Mouse (Mus musculus) yolk sac, embryonic 10.5 days (tissue): ENCODE measurements around the gene Fuz.

Experiments
- DNase-seq: peaks from one replicate; pipeline ENCODE4 v3.0.0-alpha.2; 2017; ENCODE audit warnings: low spot score

The Fuz gene

DNA sequence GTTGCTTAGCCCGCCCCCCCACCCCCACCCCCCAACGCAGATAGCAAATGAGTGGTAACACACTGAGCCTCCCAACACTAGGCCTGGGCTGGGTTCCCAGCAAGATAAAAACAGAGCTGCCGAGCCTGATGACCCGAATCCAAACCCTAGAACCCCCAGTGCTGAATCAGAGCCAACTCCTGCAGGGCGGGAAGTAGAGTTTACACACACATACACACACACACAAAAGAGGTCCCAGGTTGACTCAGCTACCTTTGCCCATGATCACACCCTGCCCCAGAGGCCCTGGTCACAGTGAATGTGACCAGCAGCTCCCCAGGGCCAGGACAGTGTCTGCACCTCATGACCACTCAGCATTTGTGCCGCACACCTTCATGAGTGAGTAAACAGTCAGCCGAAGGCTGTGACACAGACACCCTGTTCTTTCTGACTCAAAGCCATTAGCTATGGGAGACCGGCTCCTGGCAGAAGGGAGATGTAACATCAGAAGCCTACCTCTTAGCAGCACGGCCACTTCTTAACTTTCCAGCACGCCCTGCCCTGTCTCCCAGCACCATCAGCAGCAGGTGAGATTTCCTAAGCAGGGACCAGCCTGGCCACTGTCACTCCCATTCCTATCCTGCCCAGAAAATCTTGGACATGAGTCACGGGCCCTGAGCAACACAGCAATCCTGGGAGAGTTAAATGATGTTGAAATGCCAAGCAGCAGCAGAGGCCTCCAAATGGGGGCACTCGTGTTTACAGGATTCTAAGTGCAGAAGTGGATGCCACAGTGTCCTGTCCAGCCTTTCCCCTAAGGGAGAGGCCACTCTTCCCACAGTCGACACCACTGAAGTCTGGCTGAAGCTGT, 7.4 kb upstream of the Fuz start:
- DNase-seq = no peak

DNA sequence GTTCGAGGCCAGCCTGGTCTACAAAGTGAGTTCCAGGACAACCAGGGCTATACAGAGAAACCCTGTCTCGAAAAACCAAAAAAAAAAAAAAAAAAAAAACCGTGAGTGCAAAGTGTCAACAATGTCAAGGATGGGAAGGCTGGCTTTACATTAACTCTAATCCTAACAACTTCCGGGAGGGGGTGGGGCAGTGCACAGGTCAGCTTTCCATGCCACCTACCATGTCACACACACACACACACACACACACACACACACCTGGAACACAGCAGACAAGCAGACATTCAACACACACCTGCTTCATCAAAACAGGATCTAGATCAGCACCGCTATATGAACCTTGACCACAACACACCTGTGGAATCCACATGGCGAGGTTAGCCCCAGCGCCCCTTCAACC, 5.7 kb upstream of the Fuz start:
- peak; percentile 60 for DNase-seq

DNA sequence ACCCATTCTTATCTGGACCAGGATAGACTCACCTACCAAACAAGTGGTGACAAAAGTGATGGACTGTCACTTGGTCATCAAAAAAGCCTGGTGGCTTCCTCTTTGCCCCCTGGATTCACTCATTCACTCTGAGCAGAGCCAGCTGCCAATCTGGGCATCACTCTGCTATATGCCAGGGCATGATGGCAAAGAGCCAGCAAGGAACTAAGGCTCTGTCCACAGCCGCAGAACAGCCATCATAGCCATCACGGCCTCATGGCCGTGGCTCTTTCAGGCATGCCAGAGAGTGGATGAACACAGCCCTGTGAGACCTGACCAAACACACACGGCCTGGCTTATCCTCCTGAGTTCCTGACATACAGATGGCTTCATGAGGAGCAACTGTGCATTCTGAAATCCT, 5.1 kb upstream of the Fuz start:
- DNase-seq = no peak

DNA sequence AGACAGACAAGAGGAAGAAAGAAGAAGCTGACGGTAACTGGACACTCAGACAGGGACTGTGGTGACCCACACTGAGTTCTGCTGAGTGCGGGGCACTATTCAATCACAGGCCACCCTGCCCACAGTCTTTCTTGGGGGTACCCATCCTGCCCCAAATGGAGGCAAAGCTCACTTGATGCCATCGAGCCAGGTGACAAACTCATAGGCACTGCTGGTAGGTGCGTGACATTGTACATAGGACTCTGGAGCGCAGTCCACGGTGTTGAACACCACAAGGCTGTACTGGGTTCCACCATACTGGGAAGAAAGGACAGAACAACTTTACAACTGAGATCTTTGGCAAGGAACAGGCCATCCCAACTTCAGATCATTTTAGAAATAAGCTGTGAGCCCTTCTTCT, 4.3 kb upstream of the Fuz start:
- DNase-seq = no peak

DNA sequence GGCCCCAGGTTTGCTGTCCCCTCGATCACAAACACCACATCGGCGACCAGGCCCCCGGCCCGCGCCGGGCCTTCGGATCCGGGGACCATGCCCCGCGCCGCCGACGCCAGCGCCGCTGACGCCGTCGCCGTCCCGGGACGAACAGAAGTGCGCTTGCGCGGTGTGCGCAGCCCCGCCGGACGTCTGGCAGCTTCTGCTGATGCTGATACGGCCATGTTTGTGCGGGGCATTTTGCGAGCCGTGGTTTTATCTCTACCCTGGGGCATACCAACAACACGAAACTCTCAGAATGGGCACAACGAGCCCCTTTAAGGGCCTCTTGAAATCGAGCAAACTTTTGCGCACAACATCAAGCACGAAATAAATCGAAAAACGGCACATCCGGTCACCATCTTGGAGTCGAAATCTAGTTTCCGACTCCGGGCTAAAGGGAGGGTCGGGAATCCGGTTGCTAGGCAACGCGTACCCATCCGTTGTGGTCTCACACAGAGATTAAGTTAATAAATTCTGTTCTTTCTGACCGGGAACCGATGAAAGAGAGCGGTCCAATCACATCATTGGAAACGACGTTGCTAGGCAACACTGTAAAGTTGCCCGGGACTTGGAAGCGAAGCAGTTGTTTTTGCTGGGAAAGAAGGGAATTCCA, 3.5 kb upstream of the Fuz start, which contains the start of gene Med25:
Gene Med25 (minus strand): TSS at position 437 of the 646 bp plus-strand sequence.
- DNase-seq = peak; percentile 93

DNA sequence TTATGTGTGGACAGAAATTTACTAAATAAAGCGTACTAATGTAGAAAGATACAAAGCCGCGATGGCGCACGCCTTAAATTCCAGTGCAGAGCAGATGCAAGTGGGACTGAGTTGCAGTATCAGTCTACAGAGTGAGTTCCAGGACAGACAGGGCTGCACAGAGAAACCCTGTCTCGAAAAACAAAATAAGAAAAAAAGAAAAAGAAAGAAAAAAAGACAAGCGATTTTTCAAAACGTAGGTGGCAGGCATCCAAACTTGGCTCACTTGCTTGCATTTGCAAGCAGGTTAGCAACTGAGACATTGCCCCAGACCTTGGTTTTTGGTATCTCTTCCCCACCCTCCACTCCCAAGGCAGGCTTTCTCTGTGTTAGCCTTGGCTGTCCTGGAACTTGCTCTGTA, 2.7 kb upstream of the Fuz start:
- DNase-seq = no peak

DNA sequence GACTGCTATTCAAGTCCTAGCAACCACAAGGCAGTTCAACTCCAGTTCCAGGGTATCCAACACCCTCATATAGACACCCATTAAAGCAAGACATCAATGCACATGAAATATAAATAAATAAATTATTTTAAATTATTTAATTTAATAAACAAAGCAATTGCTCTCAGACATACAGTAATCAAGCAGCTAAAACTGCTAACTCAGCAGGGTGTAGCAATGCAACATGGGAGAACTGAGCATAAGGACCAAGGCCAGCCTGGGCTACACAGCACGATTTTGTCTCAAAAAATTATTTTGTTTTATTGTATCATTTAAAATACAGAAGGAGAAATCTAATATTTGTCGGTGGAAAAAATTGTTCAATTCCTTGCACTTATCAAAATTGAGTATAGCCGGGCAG, 1.7 kb upstream of the Fuz start:
- no peak for DNase-seq

DNA sequence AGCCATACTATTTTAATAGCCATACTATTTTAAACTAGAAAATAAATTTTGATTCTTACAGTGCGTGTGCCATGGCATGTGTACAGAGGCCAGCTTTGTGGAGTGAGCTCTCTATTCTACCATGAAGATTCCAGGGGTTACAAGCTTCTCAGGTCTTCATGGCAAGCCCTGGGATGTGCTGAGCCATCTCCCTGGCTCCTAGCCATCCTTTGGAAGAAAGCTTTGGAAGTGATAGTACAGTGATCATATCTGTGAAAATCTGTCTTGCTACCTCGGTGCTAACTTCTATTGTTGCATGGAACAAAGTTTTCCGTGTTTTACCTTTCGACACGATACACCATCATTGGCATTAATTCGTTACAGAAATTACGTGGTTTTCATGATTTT, 680 bp upstream of the Fuz start:
- no peak for DNase-seq

DNA sequence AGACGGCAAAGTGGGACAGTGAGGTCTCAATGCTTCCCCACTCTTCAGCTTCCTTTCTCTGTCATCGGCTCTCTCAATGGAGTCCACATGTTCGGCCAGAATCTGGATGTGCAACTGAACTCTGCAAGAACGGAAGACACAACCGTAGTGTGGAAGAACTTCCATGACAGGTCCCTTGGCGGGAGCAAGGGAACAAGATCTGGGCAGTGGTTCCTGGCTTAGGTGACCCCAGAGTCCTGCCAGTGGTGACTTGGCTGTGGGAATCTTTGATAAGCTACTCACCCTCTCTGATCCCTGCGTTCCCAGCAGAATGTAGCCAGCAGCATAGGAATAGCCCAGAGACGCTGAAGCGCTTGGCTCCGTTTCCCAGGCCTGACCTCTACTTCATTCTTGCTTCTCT, 620 bp downstream of the Fuz start:
- DNase-seq = no peak

DNA sequence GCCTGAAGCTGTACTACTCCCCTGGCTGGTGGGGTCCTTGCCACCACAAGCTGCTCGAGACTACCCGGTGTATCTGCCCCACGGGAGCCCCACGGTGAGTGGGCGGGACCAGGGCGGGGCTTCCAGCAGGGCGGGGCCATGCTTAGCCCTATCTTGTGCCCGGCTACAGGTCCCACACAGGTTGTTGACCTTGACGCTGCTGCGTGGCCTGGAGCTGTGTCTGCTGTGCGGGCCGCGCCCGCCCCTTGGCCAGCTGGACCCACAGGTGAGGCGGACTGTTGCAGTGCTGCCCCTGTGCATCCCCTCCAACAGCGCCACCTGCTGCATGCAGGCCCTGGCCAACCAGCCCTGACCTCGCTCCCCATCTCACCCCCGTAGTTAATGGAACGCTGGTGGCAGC, 2.7 kb downstream of the Fuz start:
- DNase-seq = peak; percentile 40

DNA sequence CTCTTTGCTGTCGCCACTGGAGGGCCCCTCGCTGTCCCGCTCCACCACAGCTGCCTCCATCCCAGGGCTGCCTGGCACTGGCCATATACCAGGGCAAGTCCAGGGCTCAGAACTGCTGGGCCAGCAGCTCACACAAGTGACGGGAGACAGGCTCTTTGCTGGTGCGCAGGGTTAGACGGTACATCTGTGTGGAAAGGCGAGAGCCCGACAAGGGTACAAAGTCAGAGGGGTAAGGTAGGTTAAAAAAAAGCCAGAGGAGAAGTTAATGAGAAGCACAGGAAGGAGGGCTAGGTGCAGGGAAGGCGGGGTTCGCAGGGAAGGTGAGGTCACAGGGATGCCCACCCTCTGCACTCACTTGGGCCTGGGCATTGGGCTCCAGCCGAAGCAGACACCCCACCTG, 4.8 kb downstream of the Fuz start:
- DNase-seq = no peak

DNA sequence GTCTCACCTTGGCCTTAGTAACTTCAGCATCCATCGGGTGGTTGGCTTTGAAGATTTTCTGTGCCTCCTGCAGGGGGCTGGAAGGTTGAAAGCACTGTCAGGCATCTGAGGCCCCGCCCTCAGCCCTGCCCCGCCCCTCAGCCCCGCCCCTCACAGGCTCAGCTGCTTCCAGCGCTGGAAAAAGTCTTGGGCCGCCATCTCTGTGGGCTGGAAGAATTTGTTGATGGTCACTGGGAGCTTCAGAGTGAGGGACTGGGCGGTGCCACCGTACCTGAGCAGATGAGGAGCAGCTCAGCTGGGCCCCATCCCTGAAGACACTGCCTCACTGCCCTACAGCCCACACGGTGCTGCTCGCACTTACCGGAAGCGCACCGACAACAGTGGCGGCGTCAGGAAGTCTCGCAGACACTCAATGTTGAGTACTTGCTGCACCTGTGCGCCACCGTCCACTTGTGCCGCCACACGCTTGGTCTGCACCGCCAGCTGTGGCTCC, 5.4 kb downstream of the Fuz start:
- peak; percentile 82 for DNase-seq

DNA sequence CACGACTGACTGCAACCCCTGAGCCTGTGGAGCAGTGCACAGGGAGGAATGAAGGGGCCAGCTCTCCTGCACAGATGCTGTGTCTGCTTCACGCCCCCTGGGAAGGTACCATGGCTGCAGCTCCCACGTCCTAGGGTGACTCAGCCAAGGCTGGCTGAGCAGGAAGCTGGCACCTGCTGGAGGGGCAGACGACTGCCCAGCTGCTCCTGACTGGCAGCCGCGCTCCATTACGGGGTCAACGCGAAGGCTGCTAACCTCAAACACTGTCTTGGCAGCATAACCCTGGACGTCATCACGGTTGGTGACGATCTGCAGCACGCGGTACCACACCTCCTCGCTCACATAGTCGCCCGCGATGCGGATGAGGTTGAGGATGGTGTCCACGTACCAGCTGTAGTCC, 9.6 kb downstream of the Fuz start:
- no peak for DNase-seq

DNA sequence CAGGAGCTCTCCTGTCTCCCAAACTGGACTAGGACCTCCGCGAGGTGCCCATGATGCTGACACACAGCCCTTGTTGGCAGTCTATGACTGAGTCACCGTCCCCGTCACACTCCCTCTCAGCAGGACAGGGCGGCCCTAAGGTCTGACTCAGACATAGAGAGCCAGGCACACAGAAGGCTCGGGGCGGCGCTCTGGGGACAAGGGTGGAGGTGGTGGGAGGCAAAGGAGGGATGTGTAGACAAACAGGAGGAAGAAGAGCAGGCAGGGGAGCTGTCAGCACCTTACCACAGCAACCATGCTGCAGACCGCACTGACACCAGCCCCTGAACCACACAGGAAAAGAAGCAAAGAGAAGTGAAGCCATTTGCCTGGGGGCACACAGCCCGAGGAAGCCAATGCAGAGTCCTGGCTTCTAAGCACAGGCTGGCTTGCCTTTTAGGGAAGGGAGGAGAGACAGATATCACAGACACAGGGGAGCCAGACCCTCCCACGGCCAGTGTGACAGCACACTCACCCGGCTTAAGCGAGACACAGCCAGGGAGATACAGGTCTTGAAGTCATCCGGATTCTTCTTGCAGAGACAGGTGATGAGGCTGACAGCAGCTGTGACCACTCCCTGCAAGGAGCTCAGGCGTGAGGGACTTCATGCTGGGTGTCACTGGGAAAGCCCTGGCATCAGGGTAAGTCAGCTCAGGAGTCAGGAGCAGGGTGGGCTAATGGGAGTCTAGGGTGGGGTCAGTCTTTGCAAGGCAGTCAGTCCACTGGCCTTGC, 13.0 kb downstream of the Fuz start:
- no peak for DNase-seq

DNA sequence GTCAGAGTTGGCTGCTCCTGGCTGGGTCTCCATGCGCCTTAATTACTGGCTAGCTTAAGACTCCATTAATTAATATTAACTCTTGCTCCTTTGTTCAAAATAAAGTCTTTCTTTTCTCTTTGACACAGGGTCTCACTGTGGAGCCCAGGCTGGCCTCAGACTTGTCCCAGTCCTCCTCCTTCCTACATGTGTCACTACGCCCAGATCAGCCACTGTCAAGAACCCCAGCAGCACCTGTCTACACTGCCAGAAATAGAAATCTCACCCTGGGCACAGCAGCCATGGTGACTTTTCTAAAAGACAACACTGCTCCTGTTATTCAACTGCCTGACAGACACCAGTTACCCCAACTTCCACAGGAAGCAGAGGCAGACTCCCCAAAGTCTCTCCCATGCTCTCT, 18.5 kb downstream of the Fuz start:
- DNase-seq = no peak

DNA sequence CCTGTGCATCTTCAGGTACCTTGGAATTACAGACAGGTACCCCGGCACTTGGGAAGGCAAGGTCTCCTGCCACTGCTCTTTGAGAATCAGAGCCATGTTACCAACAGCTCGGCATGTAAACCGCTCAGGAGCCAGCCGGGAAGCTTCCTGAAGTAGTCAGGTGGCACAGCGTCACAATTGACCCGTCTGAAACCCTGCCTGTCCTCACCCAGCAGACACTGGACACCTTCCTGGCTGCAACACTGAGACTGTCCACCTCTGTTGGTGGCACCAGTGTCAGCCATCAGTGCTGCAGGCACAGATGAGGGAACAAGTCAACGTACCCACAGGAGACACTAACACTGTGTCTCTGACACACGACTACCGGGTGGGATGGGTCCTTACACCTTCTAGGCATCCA, 19.4 kb downstream of the Fuz start:
- DNase-seq = no peak

DNA sequence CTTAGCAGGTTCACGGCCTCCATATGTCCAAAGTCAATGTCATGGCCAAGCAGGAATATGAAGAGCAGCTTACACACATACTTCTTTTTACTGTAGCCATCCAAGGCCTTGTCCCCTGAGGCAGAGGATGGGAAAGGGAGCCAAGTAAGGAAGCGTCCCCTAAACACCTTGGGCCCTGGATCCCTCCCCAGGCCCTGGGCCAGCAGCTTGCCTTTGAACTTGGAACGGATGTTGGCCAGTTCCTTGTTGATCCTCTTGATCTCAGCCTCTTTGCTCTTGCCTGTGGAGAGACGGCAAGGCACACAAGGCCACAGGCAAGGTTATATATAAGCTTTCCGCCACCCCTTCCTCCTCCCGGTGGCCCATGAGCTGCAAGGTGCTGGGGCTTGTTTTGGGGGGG, 20.3 kb downstream of the Fuz start:
- DNase-seq = no peak

DNA sequence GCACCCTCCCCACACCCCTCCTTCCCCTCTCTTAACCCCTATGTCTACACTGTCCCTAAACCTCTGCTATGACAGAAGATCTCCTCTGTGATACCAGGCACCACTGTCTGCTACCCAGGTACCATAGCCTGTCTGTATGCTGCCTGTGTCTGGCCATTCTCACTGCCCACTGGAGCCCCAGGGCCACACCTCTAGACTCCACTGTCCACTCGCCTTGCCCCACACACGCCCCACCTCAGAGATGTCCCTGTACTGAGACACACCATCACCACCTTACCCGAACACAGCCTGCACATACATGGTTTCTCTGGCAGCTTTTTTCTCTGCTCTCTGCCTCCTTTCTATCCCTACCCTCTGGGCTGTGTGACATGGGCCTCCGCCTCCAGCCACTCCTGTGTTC, 21.0 kb downstream of the Fuz start:
- DNase-seq = no peak

DNA sequence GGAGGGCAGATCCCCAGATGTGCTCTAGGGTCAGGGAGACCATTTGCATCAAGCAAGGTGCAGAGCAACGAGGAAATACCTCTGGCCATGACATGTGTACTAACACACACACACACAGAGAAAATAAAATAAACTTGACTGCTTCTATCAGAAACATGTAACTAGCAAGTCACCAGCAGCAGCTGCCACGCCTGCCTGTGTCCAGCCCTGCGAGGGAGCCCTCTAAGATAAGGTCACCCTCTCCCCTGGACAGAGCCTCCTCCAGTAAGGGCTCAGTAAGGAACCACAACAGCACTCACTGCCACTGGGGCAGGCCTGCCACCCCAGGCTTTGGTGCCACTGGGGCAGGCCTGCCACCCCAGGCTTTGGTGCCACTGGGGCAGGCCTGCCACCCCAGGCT, 22.3 kb downstream of the Fuz start:
- no peak for DNase-seq

DNA sequence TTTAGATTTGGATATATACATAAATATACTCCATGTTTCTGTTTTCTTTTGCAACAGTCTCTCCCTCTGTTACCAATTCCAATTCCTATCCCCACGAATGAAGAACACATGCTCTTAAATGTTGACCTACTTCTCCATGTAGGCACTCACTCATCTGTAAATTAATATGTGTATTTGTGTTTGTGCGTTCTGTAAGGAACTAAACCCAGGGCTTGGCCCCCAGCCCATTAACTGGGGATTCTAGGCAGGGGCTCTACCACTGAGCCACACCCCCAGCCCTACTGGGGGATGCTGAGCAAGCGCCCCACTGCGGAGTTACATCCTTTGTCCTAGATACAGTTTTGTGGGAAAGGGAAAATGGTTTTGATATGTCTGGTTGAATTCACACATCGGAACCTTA, 23.2 kb downstream of the Fuz start:
- no peak for DNase-seq

DNA sequence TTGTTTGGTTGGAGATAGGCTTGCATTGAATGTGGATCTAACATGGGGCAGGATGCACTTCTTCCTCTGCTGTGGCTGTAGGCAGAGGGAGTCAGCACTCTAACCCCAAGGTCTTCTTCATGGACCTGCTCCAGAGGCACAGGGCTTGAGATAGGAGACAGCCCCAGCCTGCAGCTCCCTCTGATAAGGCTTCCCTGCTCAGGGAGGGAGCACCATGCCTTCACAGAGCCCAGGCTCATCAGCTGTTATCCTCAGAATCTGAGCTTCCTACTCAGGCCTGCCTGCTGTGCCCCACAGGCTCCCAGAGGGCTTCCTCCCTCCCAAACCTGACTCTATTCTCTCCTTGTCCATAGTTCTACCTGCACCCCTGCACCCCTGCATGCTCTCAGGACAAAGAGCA, 26.7 kb downstream of the Fuz start:
- DNase-seq = no peak

DNA sequence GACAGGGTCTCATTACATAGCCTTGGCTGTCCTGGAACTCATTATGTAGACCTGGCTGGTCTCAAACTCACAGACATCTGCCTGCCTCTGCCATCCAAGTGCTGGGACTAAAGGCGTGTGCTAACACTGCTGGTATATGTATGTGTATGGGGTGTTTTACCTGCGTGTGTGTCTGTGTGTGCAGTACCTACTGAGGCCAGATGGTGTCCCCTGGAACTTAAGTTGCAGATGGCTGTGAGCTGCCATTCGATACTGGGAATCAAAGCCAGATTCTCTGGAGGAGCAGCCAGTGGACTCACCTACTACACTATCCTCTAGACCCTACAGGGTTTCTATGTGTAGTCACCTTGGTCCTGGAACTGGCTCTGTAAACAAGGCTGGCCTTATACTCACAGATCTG, 29.6 kb downstream of the Fuz start:
- DNase-seq = no peak

DNA sequence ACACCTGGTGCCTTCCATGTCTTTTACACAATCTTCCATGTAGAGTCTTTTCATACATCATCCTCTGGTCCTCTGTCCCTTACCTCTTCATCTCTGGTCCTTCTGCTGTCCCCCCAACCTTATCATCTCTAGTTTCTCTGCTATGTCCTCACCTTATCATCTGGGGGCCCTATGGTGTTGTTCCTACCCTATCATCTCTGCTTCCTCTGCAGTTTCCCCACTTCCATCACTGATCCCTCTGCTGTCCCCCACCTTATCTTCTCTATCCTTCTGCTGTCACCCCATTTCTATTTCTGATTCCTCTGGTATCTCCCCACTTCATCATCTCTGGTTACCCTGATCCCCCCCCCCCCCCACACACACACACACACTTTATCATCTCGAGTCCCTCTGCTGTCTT, 32.7 kb downstream of the Fuz start:
- DNase-seq = no peak
